Mouse (Mus musculus): ENCODE measurements around the gene Dock2. TPM values are rescaled to one million over a fixed set of nuclear protein-coding genes. Genes with fewer than 3 reads are reported as not detected.
A peak's percentile ranks its signal among the peaks of the same experiment; 100 is the strongest.
"Not testable (repeated sequence)": the region's sequence is repeated elsewhere in the genome, so short reads cannot be mapped to it uniquely, and the experiment has no call there.

Gene Dock2
- 1.3 and 1.5 TPM in 2 replicates for polyA plus RNA-seq (2014; fragmentation: Nextera tagmentation; extraction: Ambion mirVana)

- DNase-seq (no peak), ATAC-seq (ENCODE audit: insufficient read depth) (no peak)
- WGBS, result 80% methylated on average over 12 of the region's 12 CpGs
Observed at GRCm38 (mm10) chr11:34783587-34784043, at the start of gene Dock2. Dock2 (minus strand) TSS chr11:34783892.

DNA sequence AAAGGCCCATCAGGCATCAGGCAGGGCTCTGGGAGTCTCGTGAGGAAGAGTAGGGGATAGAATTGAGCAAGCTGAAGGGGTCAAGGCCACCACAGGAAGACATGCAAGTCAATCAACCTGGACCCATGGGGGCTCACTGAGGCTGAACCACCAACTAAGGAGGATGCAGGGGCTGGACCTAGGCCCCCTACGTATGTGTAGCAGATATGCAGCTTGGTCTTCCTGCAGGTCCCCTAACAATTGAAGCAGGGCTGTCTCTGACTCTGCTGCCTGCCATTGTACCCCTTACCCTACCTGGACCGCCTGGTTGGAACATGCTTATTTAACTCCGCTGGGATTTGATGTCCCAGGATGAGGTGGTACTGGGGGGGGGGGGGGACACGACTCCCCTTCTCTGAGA lies 49.0 kb upstream of the Dock2 start:
- peaks cover 28% of the 10 kb centered on the region for H3K36me3 ChIP-seq (ENCODE audit: insufficient read depth)
- 11% methylated on average over 4 of the region's 5 CpGs for WGBS
- no peaks in the 10 kb centered on the region for H3K27me3 ChIP-seq (ENCODE audit: insufficient read depth, low read length)
- no peak for TF ChIP-seq CTCF (IDR thresholded peaks at IDR 0.05; ENCODE audit: low read depth)
- peak overlapping the region; percentile 81 for H3K4me2 ChIP-seq
- no peak overlapping the region for H3K27ac ChIP-seq (ENCODE audit: low read depth)
- H3K9ac ChIP-seq, result peak overlapping the region; percentile 79
- peak overlapping the region; percentile 71 for H3K4me3 ChIP-seq (ENCODE audit: low read depth, low read length)
- DNase-seq (no peak), ATAC-seq (ENCODE audit: insufficient read depth) (no peak)
- 0 out of 2 replicates have a peak, but pooled peaks cover 3% of the 10 kb centered on the region for H3K4me1 ChIP-seq (ENCODE audit: insufficient read depth)
- H3K9me3 ChIP-seq (ENCODE audit: low read depth, low read length), result no peaks in the 10 kb centered on the region

More at GRCm38 (mm10) chr11:34783587-34784043, at the start of gene Dock2:
- Histone ChIP-seq H3K27me3 (ENCODE audit: insufficient read depth, low read length) (no peaks in the 10 kb centered on the region), H3K9me3 (ENCODE audit: low read depth, low read length) (no peaks in the 10 kb centered on the region), H3K4me1 (ENCODE audit: insufficient read depth) (no peaks in the 10 kb centered on the region), H3K4me2 (no peak within 1 kb of the TSS), H3K27ac (ENCODE audit: low read depth) (no peak within 1 kb of the TSS), H3K36me3 (ENCODE audit: insufficient read depth) (no peaks in the 10 kb centered on the region), H3K4me3 (ENCODE audit: low read depth, low read length) (no peak within 1 kb of the TSS), H3K9ac (no peak within 1 kb of the TSS)
- no peak for TF ChIP-seq CTCF (IDR thresholded peaks at IDR 0.05; ENCODE audit: low read depth)

DNA sequence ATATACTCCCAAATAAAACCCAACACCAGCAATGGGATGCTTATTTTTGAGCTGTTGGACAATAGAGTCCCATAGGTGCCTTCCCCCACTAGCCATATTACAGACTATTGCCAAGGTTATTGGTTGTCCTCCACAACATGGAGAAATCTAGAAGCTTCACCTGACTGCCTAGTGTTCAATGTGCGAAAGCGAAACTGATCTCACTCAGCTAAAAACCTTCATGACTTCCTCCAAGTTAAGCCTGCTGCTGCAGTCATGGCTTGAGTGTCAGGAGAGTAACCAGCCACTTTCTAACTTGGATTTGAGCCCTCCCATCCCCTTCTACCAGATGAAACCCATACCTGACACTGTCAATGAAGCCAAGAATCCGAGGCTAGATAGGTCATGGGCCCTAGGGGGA lies 44.1 kb upstream of the Dock2 start:
- no peak overlapping the region for H3K9ac ChIP-seq
- no peak overlapping the region for H3K27ac ChIP-seq (ENCODE audit: low read depth)
- WGBS, result 92% methylated on average over 3 of the region's 3 CpGs
- no peaks in the 10 kb centered on the region for H3K27me3 ChIP-seq (ENCODE audit: insufficient read depth, low read length)
- DNase-seq, result no peak
- H3K4me2 ChIP-seq, result no peak overlapping the region
- 0 out of 2 replicates have a peak, but pooled peaks cover 3% of the 10 kb centered on the region for H3K4me1 ChIP-seq (ENCODE audit: insufficient read depth)
- TF ChIP-seq CTCF (IDR thresholded peaks at IDR 0.05; ENCODE audit: low read depth), result no peak
- no peak overlapping the region for H3K4me3 ChIP-seq (ENCODE audit: low read depth, low read length)
- H3K36me3 ChIP-seq (ENCODE audit: insufficient read depth), result peaks cover 51% of the 10 kb centered on the region
- no peaks in the 10 kb centered on the region for H3K9me3 ChIP-seq (ENCODE audit: low read depth, low read length)
- no peak for ATAC-seq (ENCODE audit: insufficient read depth)

GRCm38 (mm10) chr11:34826940-34827339 lies 43.2 kb upstream of the Dock2 start:
- 91% methylated on average over 2 of the region's 2 CpGs for WGBS
- no peak for TF ChIP-seq CTCF (IDR thresholded peaks at IDR 0.05; ENCODE audit: low read depth)
- H3K27ac ChIP-seq (ENCODE audit: low read depth), result no peak overlapping the region

GRCm38 (mm10) chr11:34824791-34825190 lies 41.1 kb upstream of the Dock2 start:
- H3K4me2 ChIP-seq, result no peak overlapping the region
- no peak for TF ChIP-seq CTCF (IDR thresholded peaks at IDR 0.05; ENCODE audit: low read depth)
- ATAC-seq (ENCODE audit: insufficient read depth) (no peak), DNase-seq (no peak)
- H3K4me3 ChIP-seq (ENCODE audit: low read depth, low read length), result no peak overlapping the region
- 87% methylated on average over 4 of the region's 4 CpGs for WGBS
- H3K36me3 ChIP-seq (ENCODE audit: insufficient read depth), result peaks cover 66% of the 10 kb centered on the region
- no peak overlapping the region for H3K27ac ChIP-seq (ENCODE audit: low read depth)
- H3K9ac ChIP-seq, result no peak overlapping the region
- no peaks in the 10 kb centered on the region for H3K27me3 ChIP-seq (ENCODE audit: insufficient read depth, low read length)
- no peaks in the 10 kb centered on the region for H3K9me3 ChIP-seq (ENCODE audit: low read depth, low read length)
- H3K4me1 ChIP-seq (ENCODE audit: insufficient read depth), result no peaks in the 10 kb centered on the region

More at GRCm38 (mm10) chr11:34826940-34827339, 43.2 kb upstream of the Dock2 start:
- H3K9me3 ChIP-seq (ENCODE audit: low read depth, low read length), result no peaks in the 10 kb centered on the region
- ATAC-seq (ENCODE audit: insufficient read depth) (no peak), DNase-seq (no peak)
- no peak overlapping the region for H3K4me2 ChIP-seq
- H3K4me3 ChIP-seq (ENCODE audit: low read depth, low read length), result no peak overlapping the region
- H3K4me1 ChIP-seq (ENCODE audit: insufficient read depth), result no peaks in the 10 kb centered on the region
- peaks cover 58% of the 10 kb centered on the region for H3K36me3 ChIP-seq (ENCODE audit: insufficient read depth)
- no peak overlapping the region for H3K9ac ChIP-seq
- no peaks in the 10 kb centered on the region for H3K27me3 ChIP-seq (ENCODE audit: insufficient read depth, low read length)

DNA sequence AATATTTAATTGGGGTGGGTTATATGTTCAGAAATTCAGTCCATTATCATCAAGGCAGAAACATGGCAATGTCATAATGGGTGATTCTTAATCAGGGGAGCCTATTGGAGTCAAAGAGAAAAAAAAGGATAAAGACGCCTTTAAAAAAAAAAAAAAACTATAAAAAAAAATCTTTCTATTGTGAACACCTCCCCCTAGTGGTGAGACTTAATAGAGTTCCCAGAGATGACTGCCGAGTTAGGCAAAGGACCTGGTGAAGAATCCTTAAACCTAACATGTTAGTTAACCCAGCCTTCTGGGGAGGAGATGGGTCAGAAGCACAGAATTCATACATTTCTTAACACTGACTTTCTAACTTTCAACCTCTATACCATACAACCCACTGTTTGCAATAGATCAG lies 31.1 kb upstream of the Dock2 start:
- TF ChIP-seq CTCF (IDR thresholded peaks at IDR 0.05; ENCODE audit: low read depth), result peak; percentile 58
- peaks cover 80% of the 10 kb centered on the region for H3K36me3 ChIP-seq (ENCODE audit: insufficient read depth)

GRCm38 (mm10) chr11:34814319-34814718 lies 30.6 kb upstream of the Dock2 start:
- Histone ChIP-seq H3K4me1 (ENCODE audit: insufficient read depth) (no peaks in the 10 kb centered on the region), H3K36me3 (ENCODE audit: insufficient read depth) (peaks cover 80% of the 10 kb centered on the region), H3K27ac (ENCODE audit: low read depth) (no peak overlapping the region), H3K27me3 (ENCODE audit: insufficient read depth, low read length) (no peaks in the 10 kb centered on the region), H3K4me2 (no peak overlapping the region), H3K4me3 (ENCODE audit: low read depth, low read length) (no peak overlapping the region), H3K9me3 (ENCODE audit: low read depth, low read length) (no peaks in the 10 kb centered on the region), H3K9ac (no peak overlapping the region)
- WGBS, result 91% methylated on average over 6 of the region's 6 CpGs
- no peak for ATAC-seq (ENCODE audit: insufficient read depth)
- no peak for DNase-seq
- no peak for TF ChIP-seq CTCF (IDR thresholded peaks at IDR 0.05; ENCODE audit: low read depth)

More for the DNA sequence above, 31.1 kb upstream of the Dock2 start:
- Histone ChIP-seq H3K9ac (no peak overlapping the region), H3K4me3 (ENCODE audit: low read depth, low read length) (no peak overlapping the region), H3K27me3 (ENCODE audit: insufficient read depth, low read length) (no peaks in the 10 kb centered on the region), H3K27ac (ENCODE audit: low read depth) (no peak overlapping the region), H3K9me3 (ENCODE audit: low read depth, low read length) (no peaks in the 10 kb centered on the region), H3K4me2 (no peak overlapping the region), H3K4me1 (ENCODE audit: insufficient read depth) (no peaks in the 10 kb centered on the region)
- whole genome bisulfite sequencing, result 13% methylated on average over 2 of the region's 2 CpGs
- DNase-seq (peak; percentile 82), ATAC-seq (ENCODE audit: insufficient read depth) (no peak)

- not testable (repeated sequence) for H3K4me2 ChIP-seq; H3K9me3 ChIP-seq (ENCODE audit: low read depth, low read length); ATAC-seq (ENCODE audit: insufficient read depth); H3K27me3 ChIP-seq (ENCODE audit: insufficient read depth, low read length); H3K4me1 ChIP-seq (ENCODE audit: insufficient read depth); H3K9ac ChIP-seq; H3K4me3 ChIP-seq (ENCODE audit: low read depth, low read length); H3K27ac ChIP-seq (ENCODE audit: low read depth); DNase-seq
- peaks cover 10% of the 10 kb centered on the region for H3K36me3 ChIP-seq (ENCODE audit: insufficient read depth)
- 75% methylated on average over 4 of the region's 4 CpGs for WGBS
Observed at GRCm38 (mm10) chr11:34805026-34805425, 21.3 kb upstream of the Dock2 start.

DNA sequence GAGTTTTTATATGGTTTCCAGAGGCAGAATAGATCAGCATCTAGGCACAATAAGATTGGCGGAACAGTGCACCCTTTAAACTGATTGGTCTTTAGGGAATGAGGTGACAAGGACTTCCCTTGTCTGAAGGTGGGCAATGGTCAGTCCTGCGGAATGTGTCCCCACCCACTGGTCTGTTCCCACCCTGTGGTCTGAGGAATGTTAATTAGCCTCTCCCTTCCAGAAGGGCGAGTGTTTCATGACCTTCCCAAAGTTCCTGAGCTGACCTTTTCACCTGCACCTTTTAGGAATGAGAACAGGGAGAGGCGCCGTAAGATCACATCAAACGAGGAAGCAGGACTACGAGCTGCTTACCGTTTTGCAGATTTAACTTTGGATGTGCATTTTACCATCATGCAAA lies 14.4 kb upstream of the Dock2 start:
- H3K4me1 ChIP-seq (ENCODE audit: insufficient read depth); H3K27me3 ChIP-seq (ENCODE audit: insufficient read depth, low read length); H3K9ac ChIP-seq; H3K4me3 ChIP-seq (ENCODE audit: low read depth, low read length); DNase-seq; H3K36me3 ChIP-seq (ENCODE audit: insufficient read depth); H3K9me3 ChIP-seq (ENCODE audit: low read depth, low read length); H3K27ac ChIP-seq (ENCODE audit: low read depth); ATAC-seq (ENCODE audit: insufficient read depth); H3K4me2 ChIP-seq: not testable (repeated sequence)
- WGBS, result 48% methylated on average over 8 of the region's 8 CpGs
